Mouse (Mus musculus) heart, postnatal 36 days (tissue): Measurements from ENCODE around the gene Ptchd3. TPM values are rescaled to one million over a fixed set of nuclear protein-coding genes. Genes with fewer than 3 reads are reported as not detected.

ENCODE experiments used
- DNase-seq, 2 experiments: peaks; one replicate each; pipeline ENCODE4 v3.0.0; 2021 to 2022
- intact Hi-C: fragments of 180-260 bp; cut with DNase I; formaldehyde crosslinking; loops from one replicate; pipeline ENCODE4 v1.15.1; 2025
- total RNA-seq, 2 experiments: library from RNA; stranded (reverse); gene quantifications; 2 replicates each; pipeline ENCODE4 v1.2.3; 2021

Ptchd3 gene
- under 1 TPM; 0.17 to 0.27 TPM for total RNA-seq

DNA sequence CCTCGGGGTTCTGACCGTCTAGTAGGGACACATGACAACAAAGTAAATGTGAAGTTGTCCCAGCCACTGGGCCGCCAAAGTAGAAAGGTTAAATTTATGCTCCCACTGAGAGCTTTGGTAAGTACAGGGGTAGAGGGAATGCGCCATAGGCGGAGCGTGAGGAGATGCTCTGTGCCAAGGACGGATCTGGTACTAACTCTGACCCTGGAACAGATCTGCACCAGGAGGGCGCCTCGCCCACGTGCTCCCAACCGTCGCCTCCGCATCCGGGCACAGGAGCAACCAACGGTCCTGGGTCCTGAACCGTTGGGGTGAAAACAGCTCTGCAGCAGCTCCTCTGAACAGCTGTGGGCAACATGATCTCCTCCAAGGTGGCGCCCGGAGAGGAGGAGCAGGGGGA lies at the start of gene Ptchd3:
TSS of gene Ptchd3 (plus strand) at position 301 of the 400 bp plus-strand sequence.
- intact Hi-C loops, result no loop called here

GRCm38 (mm10) chr11:121781831-121782230 lies 48.2 kb upstream of the Ptchd3 start:
- no peak for DNase-seq
- intact Hi-C loops, result no loop called here

More for the DNA sequence above, at the start of gene Ptchd3:
- DNase-seq, result no peak

DNA sequence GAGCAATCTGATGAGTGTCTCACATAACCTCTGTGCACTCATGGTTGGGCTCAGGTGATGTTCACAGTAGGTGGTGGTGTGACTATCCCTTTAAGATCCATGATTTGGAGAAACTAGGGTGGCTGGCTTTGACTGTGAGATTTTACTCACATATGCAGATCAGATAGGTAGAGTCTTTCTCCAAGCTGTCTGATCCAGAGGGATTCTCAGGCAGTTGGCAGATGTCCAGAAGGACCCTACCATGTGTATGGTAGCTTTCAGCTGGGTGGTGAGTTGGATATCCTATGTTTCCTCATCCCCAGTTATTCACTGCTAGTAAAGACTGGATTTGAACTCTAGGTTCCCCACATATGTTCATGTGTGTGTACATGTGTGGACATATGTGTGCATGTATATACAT lies 42.6 kb upstream of the Ptchd3 start:
- no peak for DNase-seq
- intact Hi-C loops, result no loop called here

- intact Hi-C loops, result no loop called here
- no peak for DNase-seq
Observed at GRCm38 (mm10) chr11:121789566-121789965, 40.5 kb upstream of the Ptchd3 start.

DNA sequence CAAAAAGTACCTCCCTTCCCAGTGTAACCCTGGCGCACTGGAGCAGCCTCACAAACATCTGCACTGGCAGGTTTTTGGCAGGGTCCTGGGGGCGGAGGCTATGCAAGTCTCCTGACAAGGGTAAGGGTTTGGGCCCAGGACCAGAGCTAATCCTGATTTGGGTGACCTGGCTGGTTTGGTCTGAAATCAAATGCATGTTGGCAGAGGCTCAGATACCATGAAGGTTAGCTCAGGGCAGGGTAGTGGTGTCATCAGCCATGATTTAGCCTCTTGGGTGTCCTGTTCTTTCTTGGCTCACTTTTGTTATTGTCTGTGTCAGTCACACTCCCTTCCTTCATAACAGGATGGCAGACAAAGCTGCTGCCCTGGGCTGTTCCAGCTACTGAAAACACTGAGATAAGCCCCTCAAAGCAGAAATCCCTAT lies 39.4 kb upstream of the Ptchd3 start:
- peak; percentile 60 to 74 for DNase-seq
- intact Hi-C loops, result loop anchor here (2.0 kb wide), 1 partner anchor 88 kb away; no protein-coding TSS in a partner anchor

GRCm38 (mm10) chr11:121791446-121791845 lies 38.6 kb upstream of the Ptchd3 start:
- no peak for DNase-seq
- intact Hi-C loops, result loop anchor here (2.0 kb wide), 1 partner anchor 89 kb away; no protein-coding TSS in a partner anchor

DNA sequence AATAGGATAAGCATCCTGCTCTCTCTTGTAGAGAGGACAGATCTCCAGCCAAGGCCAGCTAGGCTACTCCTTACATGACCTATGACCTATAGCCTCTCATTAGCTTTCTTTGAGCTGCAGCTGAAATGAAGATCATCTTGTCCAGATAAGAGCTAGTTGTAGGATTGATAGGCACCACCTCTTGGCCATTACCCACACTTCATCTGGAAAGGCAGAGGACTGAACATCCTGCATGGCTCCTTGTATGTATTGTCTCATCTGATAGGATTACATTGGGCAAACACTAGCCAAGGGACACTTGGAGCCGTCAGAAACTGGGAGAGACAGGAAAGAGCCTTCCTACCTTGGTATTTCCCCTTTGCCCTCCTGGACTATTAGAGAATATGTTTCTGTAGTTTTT lies 38.1 kb upstream of the Ptchd3 start:
- DNase-seq, result no peak
- intact Hi-C loops, result loop anchor here (2.0 kb wide), 1 partner anchor 89 kb away; no protein-coding TSS in a partner anchor

GRCm38 (mm10) chr11:121793530-121793929 lies 36.5 kb upstream of the Ptchd3 start:
- no peak for DNase-seq
- intact Hi-C loops, result no loop called here

DNA sequence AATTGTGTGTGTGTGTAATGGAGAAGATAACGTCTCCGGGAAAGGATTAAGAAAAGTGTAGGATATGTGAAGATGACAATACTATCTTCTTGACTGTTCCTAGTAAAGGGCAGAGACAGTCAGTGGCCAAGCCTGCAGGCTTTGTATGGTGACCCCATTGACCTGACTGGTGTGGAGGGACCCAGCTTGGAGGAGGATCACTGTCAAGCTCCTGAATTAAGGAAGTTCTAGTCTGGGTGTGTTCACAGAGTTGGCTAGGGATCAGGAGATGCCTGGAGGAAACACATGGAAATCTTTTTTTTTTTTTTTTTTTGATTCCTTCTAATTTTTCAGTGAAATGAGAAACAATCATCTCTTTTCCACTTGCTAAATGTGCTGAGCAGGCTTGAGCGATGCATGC lies 35.9 kb upstream of the Ptchd3 start:
- intact Hi-C loops, result no loop called here
- no peak for DNase-seq

DNA sequence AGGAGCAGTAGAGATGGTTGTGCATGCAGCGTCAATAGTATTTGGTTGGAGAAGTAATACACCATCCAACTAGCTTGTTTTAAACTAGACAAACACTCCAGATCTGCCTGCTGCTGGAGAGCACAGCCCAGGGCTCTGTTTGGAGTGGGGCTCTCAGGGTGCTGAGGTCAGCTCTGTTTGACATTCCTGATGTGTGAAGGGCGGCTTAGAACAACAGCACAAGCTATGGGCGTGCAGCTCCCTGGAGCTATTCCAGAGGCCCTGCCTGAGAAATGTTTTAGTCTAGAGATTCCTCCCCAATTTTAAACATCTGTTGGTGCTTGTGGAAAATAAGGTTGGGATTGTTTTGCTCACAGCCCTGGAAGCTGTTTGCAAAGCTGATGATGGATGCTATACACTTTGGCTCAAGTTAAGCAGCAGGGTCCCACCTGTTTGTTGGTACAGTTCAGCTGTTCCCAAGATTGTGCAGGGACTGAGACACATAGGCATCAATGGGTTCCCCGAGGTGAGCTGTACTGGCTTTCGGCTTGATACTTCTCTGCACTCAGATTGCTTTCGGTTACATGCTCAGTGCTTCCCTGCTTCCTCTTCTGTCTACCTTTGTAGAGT lies 35.4 kb upstream of the Ptchd3 start:
- DNase-seq, result peak in 1 of 2 experiments; percentile 36
- intact Hi-C loops, result no loop called here

DNA sequence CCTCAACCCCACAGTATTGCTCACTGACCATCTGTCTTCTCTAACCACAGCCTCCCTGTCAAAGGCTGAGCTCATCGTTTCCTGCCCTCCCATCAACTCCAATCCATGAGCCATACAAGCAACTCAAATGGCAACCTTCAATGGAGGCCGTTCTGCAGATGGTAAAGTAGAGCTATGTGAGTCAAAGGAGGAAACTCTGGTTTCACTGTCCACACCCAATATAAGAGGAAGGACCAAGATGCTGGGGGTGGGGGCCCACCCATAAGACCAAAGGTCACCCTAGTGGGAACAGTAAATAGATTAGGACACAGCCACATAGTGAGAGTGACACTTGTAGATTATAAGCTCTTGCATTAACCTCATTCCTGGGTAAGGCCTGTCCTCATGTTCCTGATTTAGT lies 34.1 kb upstream of the Ptchd3 start:
- no peak for DNase-seq

DNA sequence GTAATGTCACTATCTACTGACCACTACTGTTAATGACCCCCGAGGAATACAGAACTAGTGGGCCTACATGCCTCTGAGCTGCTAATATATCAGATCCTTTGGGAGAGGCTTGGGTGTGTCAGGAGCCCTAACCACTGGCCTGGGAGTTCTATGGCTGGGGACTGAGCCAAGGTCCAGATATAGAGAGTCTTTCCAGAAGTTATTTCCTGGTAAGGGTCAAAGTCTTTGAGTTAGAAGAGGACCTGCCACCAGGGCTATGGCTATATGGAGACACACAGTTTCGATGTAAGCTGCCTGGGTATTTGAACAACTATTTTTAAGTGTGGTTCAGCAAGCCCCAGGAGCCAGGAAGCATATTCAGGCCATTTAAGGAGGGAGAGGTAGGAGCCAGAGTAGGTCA lies 31.5 kb upstream of the Ptchd3 start:
- no peak for DNase-seq
- intact Hi-C loops, result no loop called here

More for the DNA sequence above, 34.1 kb upstream of the Ptchd3 start:
- intact Hi-C loops, result no loop called here

- DNase-seq, result no peak
- intact Hi-C loops, result no loop called here
Observed at GRCm38 (mm10) chr11:121799746-121800299, 30.2 kb upstream of the Ptchd3 start.

DNA sequence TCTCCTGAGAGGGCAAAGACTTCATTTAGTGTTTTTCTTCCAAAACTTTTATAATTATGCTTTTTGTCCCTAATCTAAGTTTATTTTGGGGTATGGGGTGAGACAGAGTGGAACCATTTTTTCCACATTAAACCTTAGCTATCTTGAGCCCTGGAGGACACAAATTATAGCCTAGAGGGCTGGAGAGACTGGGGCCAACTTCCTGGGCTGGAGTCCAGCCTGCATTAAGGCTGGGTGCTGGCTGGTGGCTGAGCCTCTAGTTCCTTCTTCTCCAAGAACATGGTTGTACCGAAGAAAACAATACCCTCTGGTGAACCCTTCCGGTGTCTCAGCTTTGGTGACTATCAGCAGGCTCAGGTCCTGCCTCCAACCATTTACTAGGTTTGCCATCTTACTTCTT lies 27.3 kb upstream of the Ptchd3 start:
- intact Hi-C loops, result loop anchor here (2.0 kb wide), 1 partner anchor 100 kb away; no protein-coding TSS in a partner anchor
- no peak for DNase-seq

DNA sequence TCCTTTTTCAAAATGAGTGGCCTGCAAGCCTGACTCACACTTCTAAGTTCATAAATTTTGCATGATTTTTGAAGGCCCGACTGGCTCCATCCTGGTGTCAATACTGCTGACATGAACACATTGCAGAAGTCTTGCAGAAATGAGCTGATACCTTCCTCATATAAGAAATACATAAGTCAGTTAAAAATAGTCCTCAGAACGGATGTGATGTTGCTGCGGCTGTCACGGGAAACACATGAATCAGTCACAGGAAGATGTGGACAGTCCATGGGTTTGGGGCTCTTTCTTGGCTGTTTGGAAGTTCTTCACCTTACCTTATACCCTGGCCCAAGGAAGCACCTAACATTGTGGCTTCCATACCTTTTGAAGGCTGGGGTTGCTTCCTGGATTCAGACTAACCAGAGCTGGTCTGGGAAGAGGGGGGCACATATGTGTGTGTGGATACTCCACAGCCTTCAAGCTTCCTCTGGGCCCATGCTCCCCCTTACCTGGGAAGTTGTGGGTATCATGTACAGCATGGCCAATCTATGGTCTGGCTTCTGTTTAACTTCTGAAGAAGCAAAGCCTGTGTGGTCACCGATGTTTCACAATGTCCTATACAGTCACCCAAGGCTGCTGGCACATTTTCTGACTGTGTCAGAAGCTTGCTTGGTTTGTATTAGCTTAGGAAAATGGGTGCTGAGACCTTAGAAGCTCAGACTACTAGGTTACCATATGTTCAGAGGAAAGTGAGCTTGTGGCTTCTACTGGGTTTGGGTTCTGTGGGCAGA lies 25.6 kb upstream of the Ptchd3 start:
- DNase-seq, result no peak
- intact Hi-C loops, result no loop called here

- intact Hi-C loops, result loop anchor here (1.0 kb wide), 3 partner anchors 156 to 332 kb away; no protein-coding TSS in a partner anchor
Observed at GRCm38 (mm10) chr11:121808204-121808852, 21.7 kb upstream of the Ptchd3 start.

DNA sequence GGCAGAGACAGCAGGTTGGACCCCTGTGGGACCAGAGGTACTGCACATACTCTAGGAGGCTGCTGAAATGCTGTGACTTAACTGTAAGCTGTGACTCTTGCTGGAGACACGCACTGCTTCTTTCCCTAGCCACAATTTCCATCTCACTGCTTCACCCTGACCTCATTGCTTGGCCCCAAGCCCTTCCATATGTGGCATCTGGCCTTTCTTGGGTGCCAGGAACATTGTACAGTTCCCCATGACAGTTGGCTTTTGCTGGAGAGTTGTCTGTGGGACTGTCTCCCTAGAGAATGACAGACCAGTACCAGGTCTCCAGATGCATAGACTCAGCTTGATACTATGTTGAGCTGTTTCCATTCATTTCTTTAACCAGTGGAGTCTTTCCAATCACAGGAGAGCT lies 21.2 kb upstream of the Ptchd3 start:
- intact Hi-C loops, result loop anchor here (1.0 kb wide), 3 partner anchors 157 to 333 kb away; no protein-coding TSS in a partner anchor
- DNase-seq, result no peak

More at GRCm38 (mm10) chr11:121808204-121808852, 21.7 kb upstream of the Ptchd3 start:
- DNase-seq, result peak; percentile 85 to 88

DNA sequence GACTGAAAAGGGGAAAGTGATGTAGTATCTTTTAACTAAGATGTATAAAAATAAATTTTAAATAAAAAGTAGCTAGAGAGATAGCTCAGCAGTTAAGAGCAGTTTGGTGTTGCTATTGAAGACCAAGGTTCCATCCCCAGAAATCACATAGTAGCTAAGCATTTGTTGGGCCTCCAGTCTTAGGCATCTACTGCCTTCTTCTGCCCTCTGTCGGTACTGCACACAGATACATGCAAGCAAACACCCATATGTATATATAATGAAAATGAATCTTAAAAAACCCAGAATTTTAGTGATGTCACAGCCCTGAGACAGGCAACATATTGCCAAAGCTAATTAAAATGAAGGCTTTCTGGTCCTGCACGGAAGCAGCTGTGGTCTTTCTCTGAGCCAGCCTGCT lies 15.9 kb downstream of the Ptchd3 start:
- intact Hi-C loops, result no loop called here

DNA sequence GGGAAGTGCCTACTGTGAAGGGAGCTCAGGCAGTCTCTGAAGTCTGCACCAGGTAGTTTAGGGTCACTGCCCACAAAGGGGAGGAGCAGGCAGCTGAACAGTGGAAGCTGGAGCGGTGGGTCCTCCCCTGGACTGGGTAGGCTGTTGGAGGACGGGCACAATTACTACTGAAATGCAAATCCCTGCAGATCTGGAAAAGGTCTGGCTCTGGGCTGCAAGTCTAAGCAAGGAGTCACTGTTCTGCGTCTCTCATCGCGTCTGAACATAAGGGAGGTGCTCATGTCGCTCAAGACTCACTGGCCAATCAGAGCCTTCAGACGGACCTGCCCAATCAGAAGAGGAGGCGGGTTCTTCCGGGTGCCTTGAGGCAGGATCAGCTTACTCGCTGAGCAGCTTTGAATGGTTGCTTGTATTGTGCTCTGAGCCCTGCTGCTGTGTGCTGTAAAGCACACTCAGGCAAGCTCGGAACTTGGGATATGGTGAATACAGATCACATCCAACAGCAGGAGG lies 17.8 kb downstream of the Ptchd3 start:
- peak; percentile 19 to 23 for DNase-seq
- intact Hi-C loops, result no loop called here

More for the DNA sequence above, 15.9 kb downstream of the Ptchd3 start:
- no peak for DNase-seq
